Mouse (Mus musculus) liver, embryonic 16.5 days (tissue): Measurements from ENCODE around the gene Atoh8. TPM values are rescaled to one million over a fixed set of nuclear protein-coding genes. Genes with fewer than 3 reads are reported as not detected.
A peak's percentile ranks its signal among the peaks of the same experiment; 100 is the strongest.

Experiments used
- ATAC-seq: fragments of 200-750 bp; cut with Nextera tagmentation; 2 replicates; pipeline ENCODE4 v1.8.0; 2017; ENCODE audit warnings: low read depth, mild to moderate bottlenecking, moderate number of reproducible peaks, moderate library complexity
- H3K27ac ChIP-seq: fragments of 300-500 bp; sonication (generic); 2 replicates; pipeline ENCODE4 v1.5.1; 2014; ENCODE audit warnings: mild to moderate bottlenecking, low read length
- H3K27me3 ChIP-seq: fragments of 300-500 bp; sonication (generic); 2 replicates; pipeline ENCODE4 v1.6.1; 2014; ENCODE audit warnings: low read depth, low read length, mixed read lengths; ENCODE audit not compliant: control insufficient read depth, insufficient read depth
- H3K36me3 ChIP-seq: fragments of 300-500 bp; sonication (generic); 2 replicates; pipeline ENCODE4 v1.6.1; 2014; ENCODE audit warnings: mild to moderate bottlenecking; ENCODE audit not compliant: control insufficient read depth, insufficient read depth
- H3K4me1 ChIP-seq: fragments of 300-500 bp; sonication (generic); 2 replicates; pipeline ENCODE4 v1.6.1; 2014; ENCODE audit warnings: low read depth, low read length, mixed read lengths; ENCODE audit not compliant: control insufficient read depth
- H3K4me2 ChIP-seq: fragments of 300-500 bp; sonication (generic); 2 replicates; pipeline ENCODE4 v1.6.1; 2014; ENCODE audit warnings: low read depth, low read length, mixed read lengths
- H3K4me3 ChIP-seq: fragments of 300-500 bp; sonication (generic); 2 replicates; pipeline ENCODE4 v1.5.1; 2014; ENCODE audit warnings: low read depth, mild to moderate bottlenecking, low read length
- H3K9ac ChIP-seq: fragments of 300-500 bp; sonication (generic); 2 replicates; pipeline ENCODE4 v1.6.1; 2014; ENCODE audit warnings: low read depth, low read length
- H3K9me3 ChIP-seq: fragments of 300-500 bp; sonication (generic); replicated peaks from 2 replicates; pipeline ENCODE4 v1.6.1; 2016; ENCODE audit warnings: low read length; ENCODE audit not compliant: control insufficient read depth
- WGBS: fragments of 180-500 bp; shearing (Covaris S2); extraction: QIAGEN DNeasy Blood & Tissue Kit; methylation state at CpG from one replicate; pipeline ENCODE4 v1.1.7; 2014; ENCODE audit not compliant: insufficient replicate concordance; 5-methylcytosine and 5-hydroxymethylcytosine counted together
- polyA plus RNA-seq: library from polyadenylated mRNA; unstranded; fragments of >200 nt; fragmentation: Nextera tagmentation; extraction: Ambion mirVana; gene quantifications from 2 replicates; pipeline ENCODE4 v1.2.1, GENCODE M21; 2015

Atoh8 gene
- polyA plus RNA-seq, 1 experiment from 2014 or later = 0.90 TPM

- Histone ChIP-seq H3K9ac (no peak overlapping the region), H3K9me3 (no peaks in the 10 kb centered on the region), H3K36me3 (no peaks in the 10 kb centered on the region), H3K4me2 (no peak overlapping the region), H3K4me3 (no peak overlapping the region), H3K4me1 (peaks cover 1% of the 10 kb centered on the region), H3K27ac (no peak overlapping the region), H3K27me3 (no peaks in the 10 kb centered on the region)
- ATAC-seq = no peak
- WGBS = 75% methylated on average over 4 of the region's 4 CpGs
Measured at GRCm38 (mm10) chr6:72249981-72250380, 14.6 kb upstream of the Atoh8 start.

- Histone ChIP-seq H3K4me3 (no peak overlapping the region), H3K4me1 (peaks cover 3% of the 10 kb centered on the region), H3K36me3 (no peaks in the 10 kb centered on the region), H3K9me3 (no peaks in the 10 kb centered on the region), H3K4me2 (no peak overlapping the region), H3K27ac (no peak overlapping the region), H3K9ac (no peak overlapping the region), H3K27me3 (no peaks in the 10 kb centered on the region)
- 69% methylated on average over 15 of the region's 15 CpGs for WGBS
- no peak for ATAC-seq
Measured at GRCm38 (mm10) chr6:72248150-72248914, 13.0 kb upstream of the Atoh8 start.

DNA sequence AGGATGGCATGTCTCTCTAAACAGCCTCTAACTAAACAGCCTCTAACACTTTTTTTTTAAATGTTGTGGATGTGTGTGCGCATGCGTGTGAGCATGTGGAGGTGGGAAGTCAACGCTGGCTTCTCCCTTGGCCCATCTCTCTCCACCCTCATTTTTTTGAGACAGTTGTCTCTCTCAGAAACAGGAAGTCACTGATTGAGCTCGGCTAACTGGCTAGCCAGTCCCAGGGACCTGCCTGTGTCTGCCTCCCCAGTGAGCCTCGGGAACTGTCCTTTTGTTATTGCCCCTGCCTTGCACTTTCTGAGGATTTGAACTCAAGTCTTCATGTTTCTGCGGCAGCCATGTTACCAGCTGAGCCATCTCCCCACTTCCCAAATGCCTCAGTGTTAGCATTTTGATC is 10.9 kb upstream of the Atoh8 start:
- H3K27ac ChIP-seq = no peak overlapping the region
- H3K27me3 ChIP-seq = peaks cover 8% of the 10 kb centered on the region
- H3K4me2 ChIP-seq = no peak overlapping the region
- no peak overlapping the region for H3K9ac ChIP-seq
- H3K36me3 ChIP-seq = no peaks in the 10 kb centered on the region
- ATAC-seq = no peak
- peaks cover 3% of the 10 kb centered on the region for H3K4me1 ChIP-seq
- H3K9me3 ChIP-seq = no peaks in the 10 kb centered on the region
- 45% methylated on average over 6 of the region's 6 CpGs for WGBS
- H3K4me3 ChIP-seq = no peak overlapping the region

GRCm38 (mm10) chr6:72244569-72245285 is 9.3 kb upstream of the Atoh8 start:
- peak; percentile 65 for ATAC-seq
- H3K27me3 ChIP-seq = peaks cover 19% of the 10 kb centered on the region
- peaks cover 3% of the 10 kb centered on the region for H3K4me1 ChIP-seq
- H3K4me2 ChIP-seq = no peak overlapping the region
- no peaks in the 10 kb centered on the region for H3K9me3 ChIP-seq
- no peak overlapping the region for H3K4me3 ChIP-seq
- H3K9ac ChIP-seq = no peak overlapping the region
- H3K27ac ChIP-seq = peak overlapping the region; percentile 52; the same call in 1 of the 2 replicates
- no peaks in the 10 kb centered on the region for H3K36me3 ChIP-seq
- 54% methylated on average over 20 of the region's 20 CpGs for WGBS

DNA sequence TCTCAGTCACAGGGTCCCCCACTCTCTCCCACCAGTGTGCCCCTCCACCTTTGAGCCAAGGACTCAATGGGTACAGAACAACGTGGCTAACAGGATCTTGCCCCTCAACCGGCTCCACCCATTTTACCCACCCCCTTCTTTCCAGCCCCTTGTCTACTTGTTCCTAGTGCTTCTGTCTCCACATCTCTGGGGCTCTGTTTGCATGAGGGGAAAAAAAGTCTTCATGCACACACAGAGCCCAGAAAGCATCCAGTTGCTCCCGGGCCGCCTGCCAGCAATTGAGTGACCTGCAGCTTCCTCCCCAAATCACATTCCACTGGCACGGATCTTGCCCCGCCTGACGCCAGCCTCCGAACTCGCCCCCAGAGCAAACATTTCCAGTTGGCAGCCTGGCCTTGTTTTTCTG is 8.8 kb upstream of the Atoh8 start:
- peak; percentile 74 for ATAC-seq
- Histone ChIP-seq H3K4me2 (no peak overlapping the region), H3K27me3 (peaks cover 19% of the 10 kb centered on the region), H3K27ac (peak overlapping the region; percentile 52; the same call in 1 of the 2 replicates), H3K36me3 (no peaks in the 10 kb centered on the region), H3K4me3 (no peak overlapping the region), H3K9ac (no peak overlapping the region), H3K9me3 (no peaks in the 10 kb centered on the region), H3K4me1 (peaks cover 3% of the 10 kb centered on the region)
- 39% methylated on average over 9 of the region's 9 CpGs for WGBS

DNA sequence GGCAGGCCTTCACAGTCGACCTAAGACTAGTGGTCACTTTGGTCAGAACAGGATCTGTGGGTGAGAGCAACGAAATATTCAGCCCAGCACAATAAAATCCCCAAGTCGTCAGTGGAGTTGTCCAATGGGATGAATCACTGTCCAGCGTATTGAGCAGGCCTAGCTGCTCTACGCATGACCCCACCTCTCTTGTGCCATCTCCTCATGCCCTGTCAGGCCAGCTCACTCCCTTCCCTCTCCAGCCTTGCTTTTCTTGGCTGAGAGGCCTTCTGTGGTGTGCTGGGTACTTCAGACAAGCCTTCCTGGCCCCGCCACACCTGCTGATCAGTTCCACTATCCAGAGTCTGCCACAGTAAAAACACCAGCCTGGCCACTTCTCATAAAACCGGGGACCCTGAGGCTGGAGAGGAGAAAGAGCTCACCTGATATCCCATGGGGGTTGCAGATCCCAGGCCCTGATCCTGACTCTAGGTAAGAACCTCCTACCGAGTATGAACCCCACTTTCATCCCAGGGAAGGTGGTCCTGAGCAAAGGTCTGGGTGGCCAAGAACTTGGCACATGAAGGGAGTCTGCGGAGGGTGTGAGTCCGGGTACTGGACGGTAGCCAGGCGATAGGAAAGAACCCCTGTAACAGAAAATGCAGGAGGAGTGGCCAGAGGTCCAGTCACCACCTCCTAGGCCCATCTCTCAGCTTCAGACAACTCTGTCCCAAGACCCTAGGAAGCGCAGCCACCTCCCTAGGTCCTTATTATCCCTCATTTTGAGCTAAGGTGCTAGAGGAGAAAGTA is 7.3 kb upstream of the Atoh8 start:
- 59% methylated on average over 13 of the region's 13 CpGs for WGBS
- Histone ChIP-seq H3K4me3 (no peak overlapping the region), H3K4me2 (no peak overlapping the region), H3K36me3 (no peaks in the 10 kb centered on the region), H3K9me3 (no peaks in the 10 kb centered on the region), H3K9ac (no peak overlapping the region), H3K27me3 (peaks cover 29% of the 10 kb centered on the region), H3K27ac (no peak overlapping the region), H3K4me1 (peaks cover 3% of the 10 kb centered on the region)
- no peak for ATAC-seq

DNA sequence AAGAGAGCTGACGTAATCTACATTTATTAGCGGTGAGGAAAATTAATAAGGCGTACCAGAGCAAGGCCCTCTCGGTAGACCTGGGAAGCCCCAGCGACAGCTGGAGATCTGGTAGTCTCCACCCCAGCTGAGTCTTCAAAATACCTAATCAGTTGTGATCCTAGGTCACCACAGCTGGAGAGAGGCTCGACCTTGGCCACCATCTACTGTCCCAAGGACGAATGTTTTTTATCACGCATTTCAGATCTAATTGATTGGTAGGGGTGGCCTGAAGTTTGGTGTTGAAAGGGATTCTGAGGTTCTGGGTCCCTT is 6.4 kb upstream of the Atoh8 start:
- Histone ChIP-seq H3K36me3 (no peaks in the 10 kb centered on the region), H3K27ac (no peak overlapping the region), H3K4me3 (no peak overlapping the region), H3K27me3 (peaks cover 38% of the 10 kb centered on the region), H3K4me2 (no peak overlapping the region), H3K4me1 (peaks cover 3% of the 10 kb centered on the region), H3K9me3 (no peaks in the 10 kb centered on the region), H3K9ac (no peak overlapping the region)
- WGBS = 38% methylated on average over 8 of the region's 8 CpGs
- ATAC-seq = no peak

DNA sequence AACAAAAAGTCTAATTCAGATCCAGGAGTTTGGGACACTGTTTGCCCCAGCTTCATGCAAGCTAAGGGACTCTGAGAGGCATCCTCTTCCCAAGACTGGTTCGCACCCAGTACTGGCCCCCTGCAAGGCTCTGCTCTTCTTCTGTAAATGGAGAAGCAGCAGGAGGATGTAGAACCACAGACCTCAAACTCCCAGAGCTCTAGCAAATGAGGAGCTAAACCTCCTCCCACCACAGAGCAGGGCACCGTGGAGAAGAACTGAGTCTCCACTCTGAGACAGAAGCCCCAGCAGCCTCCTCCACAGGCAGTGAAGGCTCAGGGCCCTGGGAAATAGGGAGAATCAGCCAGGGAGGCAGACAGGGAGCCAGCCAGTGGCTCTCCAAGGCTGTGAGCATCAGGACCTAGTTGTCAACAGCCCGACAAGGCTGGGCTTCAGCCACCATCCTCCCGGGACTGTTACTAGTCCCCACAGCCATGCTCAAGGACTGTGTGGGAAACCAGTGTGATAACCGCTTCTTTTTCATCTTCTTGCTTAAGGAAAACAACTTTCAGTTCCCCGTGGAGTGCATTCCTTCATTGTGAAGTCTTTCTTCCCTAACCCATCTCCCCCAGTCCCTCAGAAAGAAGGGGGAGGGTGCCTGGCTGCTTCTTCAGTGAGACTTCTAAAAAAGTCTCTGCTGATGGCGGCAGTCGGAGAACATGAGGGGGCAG is 5.9 kb upstream of the Atoh8 start:
- H3K36me3 ChIP-seq = no peaks in the 10 kb centered on the region
- no peak overlapping the region for H3K4me2 ChIP-seq
- no peak overlapping the region for H3K9ac ChIP-seq
- peaks cover 3% of the 10 kb centered on the region for H3K4me1 ChIP-seq
- H3K27me3 ChIP-seq = peaks cover 43% of the 10 kb centered on the region
- WGBS = 17% methylated on average over 8 of the region's 8 CpGs
- no peak for ATAC-seq
- no peaks in the 10 kb centered on the region for H3K9me3 ChIP-seq
- no peak overlapping the region for H3K4me3 ChIP-seq
- no peak overlapping the region for H3K27ac ChIP-seq
